Mouse (Mus musculus): ENCODE data around the gene Myo19. TPM values are rescaled to one million over a fixed set of nuclear protein-coding genes. Genes with fewer than 3 reads are reported as not detected.

The Myo19 gene
- 1 to 10 TPM; 1.4 to 2.6 TPM for total RNA-seq (2023)

DNA sequence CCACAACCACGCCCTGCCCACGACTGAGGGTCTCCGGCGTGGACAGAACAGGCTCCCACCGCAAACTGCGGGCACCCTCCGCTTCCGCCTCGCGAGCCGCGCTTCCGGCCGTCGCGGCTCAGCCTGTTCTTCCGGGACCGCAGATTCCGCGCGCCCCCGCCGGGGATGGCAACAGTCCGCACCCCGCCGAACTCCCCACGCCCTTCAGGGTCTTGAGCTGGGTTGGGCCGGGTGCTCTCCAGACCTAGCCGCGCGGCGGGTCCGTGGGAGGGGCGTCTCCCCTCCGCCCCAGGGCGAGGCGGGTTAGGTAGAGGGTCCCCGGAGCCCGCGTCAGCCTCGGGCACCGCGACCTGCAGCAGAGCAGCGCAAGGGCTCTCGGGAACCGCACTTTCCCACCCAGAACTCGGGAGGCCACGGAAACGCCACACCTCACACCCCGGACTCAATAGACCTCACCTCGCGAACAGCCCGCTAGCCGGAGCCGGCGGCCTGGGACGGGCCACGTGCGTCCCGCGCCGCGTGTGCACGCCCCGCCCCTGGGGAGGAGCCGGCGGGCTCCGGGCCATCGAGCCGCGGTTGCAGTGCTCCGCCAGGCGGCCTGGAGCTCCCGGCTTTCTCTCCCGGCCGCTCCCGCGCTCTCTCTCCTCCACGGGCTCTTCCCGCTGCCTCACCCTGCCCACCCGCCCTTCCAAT lies at the start of gene Myo19, which contains the start of gene Pigw:
Gene Myo19 (plus strand): TSS at position 377 of the 693 bp plus-strand sequence.
Gene Pigw (minus strand): TSS at position 514 of the 693 bp plus-strand sequence.

DNA sequence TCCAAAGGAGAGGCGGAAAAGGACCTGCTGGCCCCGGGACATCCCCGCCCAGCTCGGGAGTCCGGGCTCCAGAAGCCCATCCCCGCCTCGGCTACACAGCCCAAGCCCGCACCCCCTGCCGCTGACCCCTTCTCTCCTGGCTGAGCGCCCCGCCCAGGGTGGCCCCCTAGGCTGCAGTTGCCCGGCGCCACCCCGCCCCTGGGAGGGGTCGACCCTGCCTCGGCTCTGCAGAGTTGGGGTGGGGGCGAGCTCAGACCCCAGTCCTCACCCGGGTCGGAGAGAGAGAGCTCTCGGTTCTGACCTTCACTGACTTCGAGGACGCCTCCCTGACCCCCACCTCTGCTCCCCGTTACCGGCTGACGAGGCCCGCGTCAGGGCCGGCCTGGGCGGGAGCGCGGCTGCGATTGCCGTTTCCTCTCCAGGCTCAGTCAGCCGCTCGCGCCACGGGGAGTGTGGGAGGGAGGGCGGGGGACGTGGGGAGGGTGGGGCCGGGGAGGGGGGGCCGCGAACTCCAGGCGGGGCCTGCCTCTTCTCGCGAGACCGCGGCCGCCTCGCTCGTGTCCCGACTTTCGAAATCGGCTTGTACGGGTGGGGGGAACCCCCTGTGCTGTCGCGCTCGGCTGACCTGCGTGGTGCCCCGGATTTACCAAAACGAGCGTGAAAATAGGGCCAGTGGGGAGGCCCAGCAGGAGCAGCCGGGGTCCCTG lies 9.5 kb upstream of the Myo19 start, which contains the start of gene Ggnbp2:
Gene Ggnbp2 (minus strand): TSS at position 481 of the 707 bp plus-strand sequence.

DNA sequence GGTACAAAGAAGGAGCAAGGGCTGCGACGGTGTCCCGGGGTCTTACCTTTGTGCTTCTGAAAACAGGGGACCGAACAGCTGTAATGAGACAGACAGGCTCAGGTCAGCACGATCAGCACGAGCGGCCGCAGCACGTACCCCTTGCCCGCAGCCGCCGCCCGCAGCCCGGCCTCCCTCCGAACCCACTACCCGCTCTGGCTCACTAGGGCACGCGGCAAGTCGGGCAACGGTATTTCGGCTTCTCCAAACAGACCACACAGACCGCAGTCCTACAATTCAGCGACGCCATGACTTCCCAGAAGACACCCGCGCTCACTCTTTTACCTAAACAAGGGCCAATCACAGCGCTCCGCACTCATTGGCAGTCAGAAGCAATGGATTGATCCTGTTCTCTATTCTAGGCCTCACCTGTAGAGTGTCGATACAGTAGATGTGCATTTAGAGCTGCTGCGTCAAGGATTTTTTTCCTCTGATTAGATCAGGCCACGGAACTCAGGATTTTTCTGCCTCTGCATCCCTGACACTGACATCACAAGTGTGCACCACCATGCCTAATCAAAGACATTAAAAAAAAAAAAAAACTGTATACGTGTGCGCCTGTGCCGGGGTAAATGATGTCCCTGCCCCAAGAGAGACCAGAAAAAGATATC lies 36.2 kb downstream of the Myo19 start, which contains the start of gene Znhit3:
Gene Znhit3 (minus strand): TSS at position 314 of the 650 bp plus-strand sequence.

DNA sequence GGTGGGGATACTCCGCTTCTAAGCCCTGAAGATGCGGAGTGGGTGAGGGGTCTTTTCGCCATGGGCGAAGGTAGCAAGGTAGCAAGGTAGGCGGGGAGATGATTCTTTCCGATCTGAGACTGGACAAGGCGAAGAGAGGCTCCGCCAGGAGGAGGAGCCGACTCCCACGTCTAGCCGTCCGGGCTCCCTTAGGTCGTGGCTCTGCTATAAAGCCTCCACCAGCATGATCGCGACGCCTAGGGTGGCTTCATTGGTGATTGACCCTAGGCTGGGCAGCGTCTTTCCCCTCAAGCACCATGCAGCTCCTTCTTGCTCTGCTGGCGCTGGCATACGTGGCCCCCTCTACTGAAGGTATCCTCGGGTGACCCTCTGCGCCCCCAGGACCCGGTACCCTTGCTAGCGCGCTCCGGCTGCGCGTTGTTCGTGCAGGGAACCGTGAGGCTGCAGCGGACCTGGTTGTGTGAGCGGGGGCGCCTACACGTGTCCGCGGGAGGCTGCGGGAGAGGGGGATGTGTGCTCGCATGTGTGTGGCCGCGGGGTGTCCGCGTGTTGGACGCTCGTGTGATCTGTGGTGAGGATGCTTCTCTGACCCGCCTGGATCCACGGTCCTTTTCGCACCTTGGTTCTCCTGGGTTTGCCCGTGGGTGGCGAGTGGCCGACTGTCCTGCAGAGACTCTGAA lies 77.8 kb downstream of the Myo19 start, which contains the start of gene Car4:
Gene Car4 (plus strand): TSS at position 196 of the 680 bp plus-strand sequence.

Other genes starting within 250 kb of the Myo19 start
- 1 to 10 TPM; 5.2 to 6.2 TPM for gene Mrm1, start 60.6 kb upstream of the Myo19 start, total RNA-seq (2023)
- gene Dhrs11, start 51.2 kb upstream of the Myo19 start, total RNA-seq (2023) = 10 to 100 TPM; 25.6 to 31.3 TPM
- gene Ggnbp2, start 9.3 kb upstream of the Myo19 start, total RNA-seq (2023) = 100 to 1,000 TPM; 125 to 136 TPM
- gene Pigw, start 137 bp downstream of the Myo19 start, total RNA-seq (2023) = 1 to 10 TPM; 1.4 to 2.8 TPM
- 10 to 100 TPM in 1 of 2 experiments, 1 to 10 TPM in 1; 9.1 to 11.5 TPM for gene Znhit3, start 36.2 kb downstream of the Myo19 start, total RNA-seq (2023)
- not detected for gene Car4, start 77.6 kb downstream of the Myo19 start, total RNA-seq (2023)

Data from neutrophil, adult 59 days (primary cell).